Mouse (Mus musculus) kidney, adult 9 months (tissue): ENCODE results near the gene Nr1i3.

Source experiments
- DNase-seq: peaks from one replicate; pipeline ENCODE4 v3.0.0; 2022

Gene Nr1i3

DNA sequence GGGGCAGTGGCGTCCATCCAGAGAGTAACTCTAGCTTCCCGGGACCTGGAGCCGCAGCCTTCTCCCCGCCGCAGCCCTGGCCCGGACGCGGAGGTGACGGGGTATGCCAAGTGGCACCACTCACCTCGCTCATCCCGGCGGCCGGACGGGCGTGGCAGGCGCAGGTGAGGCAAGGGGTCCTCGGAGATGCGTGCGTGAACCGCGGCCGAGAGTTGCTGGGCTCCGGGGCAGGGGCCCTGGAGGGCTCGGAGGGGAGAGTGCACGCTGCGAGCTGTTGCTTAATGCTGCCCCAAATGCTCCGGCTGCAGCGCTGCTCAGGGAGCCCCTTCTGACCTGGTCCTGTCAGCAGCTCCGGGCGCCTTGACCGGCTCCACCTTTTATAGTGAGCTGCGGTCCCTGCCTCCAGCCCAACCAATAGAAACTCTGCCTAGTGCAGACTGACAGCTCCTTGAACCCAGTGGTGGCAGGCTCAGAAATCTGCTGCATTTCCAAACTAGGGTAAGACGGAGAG is 17.8 kb upstream of the Nr1i3 start, which contains the start of gene Pcp4l1:
Pcp4l1 (minus strand) TSS at position 382 of the 511 bp plus-strand sequence.
- peak; percentile 50 for DNase-seq

DNA sequence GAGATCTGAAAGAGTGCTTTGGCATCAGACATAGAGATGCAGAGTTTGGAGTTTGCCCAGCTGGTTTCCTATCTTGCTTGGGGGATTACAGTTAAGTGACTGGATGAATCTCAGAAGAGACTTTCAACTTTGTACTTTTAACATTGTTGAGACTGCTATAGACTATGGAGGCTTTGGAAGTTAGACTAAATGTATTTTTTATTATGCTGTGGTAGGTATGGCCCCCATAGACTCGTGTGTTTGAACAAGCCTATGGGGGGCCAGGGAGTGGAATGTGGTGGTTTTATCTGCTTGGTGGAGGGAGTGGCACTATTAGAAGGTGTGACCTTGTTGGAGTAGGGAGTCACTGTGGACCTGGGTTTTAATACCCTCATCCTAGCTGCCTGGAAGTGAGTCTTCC is 14.2 kb upstream of the Nr1i3 start:
- no peak for DNase-seq

DNA sequence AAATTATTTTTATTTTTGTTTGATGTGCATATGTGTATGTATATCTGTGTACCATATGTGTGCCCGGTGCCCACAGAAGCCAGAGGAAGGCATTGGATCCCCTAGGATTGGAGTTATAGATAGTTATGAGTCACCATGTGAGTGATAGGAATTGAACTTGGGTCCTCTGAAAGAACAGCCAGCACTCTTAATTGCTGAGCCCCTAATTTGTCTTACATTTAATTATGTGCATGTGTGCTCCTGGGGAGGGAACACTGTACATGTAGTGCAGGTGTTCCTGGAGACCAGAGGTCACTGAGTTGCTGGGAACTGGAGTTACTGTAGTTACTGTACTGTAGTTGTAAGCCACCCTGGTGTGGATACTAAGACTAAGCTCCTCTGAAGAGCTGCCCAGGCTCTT is 13.0 kb upstream of the Nr1i3 start:
- no peak for DNase-seq

DNA sequence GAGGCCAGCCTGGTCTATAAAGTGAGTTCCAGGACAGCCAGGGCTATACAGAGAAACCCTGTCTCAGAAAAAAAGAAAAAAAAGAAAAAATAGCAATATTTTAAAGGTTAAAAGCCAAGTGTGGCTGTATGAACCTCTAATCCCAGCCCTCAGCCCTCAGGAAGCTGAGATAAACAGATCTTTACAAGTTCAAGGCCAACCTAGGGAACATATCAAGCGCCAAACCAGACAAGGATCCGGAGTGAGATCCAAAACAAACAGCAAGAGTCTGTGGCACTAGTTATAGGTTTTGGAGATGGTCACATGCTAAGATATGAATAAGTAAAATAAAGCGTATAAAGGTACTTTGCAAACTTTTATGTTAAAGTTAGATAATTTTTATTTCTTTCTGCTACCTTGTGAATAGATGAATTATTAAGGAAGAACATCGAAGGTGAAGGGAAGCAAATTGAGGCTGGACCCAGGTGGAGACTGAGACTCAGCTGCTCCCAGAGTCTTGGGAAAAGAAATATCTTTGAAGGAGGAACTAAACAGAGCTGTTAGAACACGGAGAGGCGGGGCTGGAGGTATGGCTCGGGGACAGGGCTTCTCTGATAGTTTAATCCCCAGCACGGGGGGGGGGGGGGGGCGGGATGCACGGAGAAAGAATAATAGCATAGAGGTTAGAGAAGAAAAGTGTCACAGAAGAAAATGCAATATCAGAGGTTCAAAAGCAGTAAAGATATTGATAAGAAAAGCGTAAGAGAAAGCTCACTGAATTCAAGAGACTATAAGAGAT is 10.1 kb upstream of the Nr1i3 start:
- no peak for DNase-seq

DNA sequence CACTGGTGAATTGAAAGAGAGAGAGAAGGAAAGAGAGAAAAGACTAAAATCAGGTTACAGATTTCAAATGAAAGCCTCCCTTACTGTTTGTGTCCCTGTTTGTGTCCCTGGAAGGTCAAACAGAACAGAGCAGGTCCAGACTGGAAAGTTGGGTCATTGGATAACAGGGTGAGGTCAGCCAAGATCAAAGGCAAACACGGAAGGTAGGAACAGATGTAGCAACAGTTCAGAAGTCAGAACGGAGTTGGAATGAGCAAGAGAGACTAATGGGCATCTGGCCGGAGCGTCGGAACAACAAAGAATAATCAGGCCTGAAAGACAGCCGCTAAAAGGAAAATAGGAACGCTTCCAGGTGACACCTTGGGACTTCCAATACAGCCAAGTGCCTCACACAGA is 9.5 kb upstream of the Nr1i3 start:
- DNase-seq, result peak; percentile 53

DNA sequence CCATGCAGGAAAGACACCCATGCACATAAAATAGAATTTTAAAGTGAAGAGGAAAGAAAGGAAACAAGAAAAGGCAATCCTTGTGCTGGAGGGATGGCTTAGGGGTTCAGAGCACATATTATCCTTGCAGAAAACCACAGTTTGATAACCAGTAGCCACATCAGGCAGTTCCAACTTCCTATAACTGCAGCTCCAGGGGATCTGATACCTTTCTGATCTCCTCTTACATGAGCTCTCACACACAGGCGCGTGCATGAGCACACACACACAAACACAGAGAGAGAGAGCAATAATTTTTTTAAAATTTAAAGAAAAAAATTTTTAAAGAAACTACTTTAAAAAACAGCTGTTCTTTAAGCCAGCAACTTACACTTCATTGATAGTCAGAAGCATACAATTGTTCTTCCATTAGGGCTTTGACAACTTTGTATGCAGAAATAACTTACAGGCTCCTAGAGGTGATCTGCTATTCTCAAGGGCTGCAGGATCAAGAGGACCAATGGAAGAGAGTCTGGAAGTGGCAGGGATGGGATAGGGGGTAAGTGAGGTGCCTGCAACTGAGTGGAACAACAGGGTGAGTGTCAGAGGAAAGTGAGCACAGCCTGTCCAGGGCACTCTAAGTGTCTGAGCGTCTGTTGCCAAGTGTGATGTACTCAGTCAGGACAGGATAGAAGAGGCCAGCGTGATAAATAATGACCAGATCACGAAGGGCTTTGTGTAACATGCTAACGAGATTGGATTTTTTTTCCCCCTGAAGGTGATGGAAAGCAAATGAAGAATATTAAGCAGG is 7.9 kb upstream of the Nr1i3 start:
- no peak for DNase-seq

DNA sequence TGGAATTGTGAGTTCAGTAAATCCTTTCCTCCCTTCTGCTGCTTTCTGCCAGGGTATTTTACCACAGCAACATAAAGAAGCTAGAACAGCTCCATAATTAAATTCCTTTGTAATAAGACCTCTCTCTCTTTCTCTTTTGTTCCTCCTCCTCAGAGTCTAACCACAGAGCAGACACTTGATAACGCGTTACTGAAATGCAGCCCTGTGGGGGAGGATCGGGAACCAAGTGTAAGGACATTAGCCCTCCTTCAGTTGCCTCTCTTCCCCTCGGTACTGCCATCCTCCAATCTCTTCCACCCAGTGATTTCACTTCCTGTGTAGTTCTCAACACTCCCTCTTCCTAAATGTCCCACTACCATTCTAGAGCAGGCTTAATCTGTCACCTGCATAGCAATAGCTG is 4.4 kb upstream of the Nr1i3 start:
- no peak for DNase-seq

DNA sequence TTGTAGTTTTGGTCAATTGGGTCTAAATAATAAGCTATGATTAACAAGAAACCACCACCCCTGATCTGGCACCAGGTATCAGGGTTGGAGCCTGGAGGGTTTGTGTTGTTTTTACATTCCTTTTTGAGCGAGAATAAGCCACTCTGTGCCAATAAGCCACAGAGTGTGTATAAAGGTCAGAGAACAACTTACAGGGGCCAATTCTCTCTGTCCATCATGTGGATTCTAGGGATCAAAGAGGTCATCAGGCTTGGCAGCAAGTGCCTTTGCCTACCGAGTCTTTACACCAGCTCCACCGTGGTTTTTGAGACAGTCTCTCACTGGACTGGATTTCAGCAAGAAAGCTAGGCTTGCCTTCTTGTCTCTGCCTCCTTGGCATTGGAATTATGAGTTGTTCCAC is 916 bp upstream of the Nr1i3 start:
- DNase-seq, result no peak

DNA sequence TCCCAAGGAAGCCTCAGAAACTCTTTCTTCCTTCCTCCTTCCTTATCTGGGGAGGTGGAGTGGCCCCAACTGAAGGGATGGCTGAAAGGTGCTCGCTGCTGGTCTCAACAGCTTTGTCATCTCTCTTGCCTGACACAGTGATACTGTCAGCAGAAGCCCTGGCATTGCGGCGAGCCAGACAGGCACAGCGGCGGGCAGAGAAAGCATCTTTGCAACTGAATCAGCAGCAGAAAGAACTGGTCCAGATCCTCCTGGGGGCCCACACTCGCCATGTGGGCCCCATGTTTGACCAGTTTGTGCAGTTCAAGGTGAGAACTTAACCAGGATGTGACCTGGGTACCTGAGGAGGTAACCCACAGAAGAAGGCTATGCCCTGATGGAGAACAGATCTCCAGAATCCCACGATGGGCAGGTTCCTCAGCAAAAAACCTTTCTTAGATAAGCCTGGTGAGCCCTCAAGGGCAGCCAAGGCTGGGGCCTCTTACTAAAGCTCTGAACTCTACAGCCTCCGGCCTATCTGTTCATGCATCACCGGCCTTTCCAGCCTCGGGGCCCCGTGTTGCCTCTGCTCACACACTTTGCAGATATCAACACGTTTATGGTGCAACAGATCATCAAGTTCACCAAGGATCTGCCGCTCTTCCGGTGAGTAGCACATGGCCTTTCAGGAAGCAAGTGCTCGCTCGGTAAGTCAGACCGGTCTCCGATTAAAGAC is 2.6 kb downstream of the Nr1i3 start:
- DNase-seq, result no peak

DNA sequence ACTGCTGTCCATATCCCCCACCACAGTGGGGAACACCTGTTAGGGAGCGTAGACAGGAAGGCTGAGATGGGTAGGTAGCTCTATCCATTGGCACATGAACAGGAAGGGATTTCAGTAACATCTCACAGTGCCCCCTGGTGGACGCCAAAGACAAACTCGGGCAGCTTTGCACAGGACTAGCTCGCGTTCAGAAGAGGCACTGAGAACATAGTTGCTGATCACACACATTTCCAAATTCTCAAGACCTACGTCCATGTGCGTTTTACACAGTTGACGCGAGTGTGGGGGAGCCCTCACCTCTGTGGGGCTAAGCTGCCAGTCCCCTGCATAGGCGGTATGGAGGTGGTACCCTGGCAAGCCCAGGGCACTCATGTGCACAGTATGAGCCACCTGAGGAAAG is 7.1 kb downstream of the Nr1i3 start:
- peak; percentile 89 for DNase-seq

DNA sequence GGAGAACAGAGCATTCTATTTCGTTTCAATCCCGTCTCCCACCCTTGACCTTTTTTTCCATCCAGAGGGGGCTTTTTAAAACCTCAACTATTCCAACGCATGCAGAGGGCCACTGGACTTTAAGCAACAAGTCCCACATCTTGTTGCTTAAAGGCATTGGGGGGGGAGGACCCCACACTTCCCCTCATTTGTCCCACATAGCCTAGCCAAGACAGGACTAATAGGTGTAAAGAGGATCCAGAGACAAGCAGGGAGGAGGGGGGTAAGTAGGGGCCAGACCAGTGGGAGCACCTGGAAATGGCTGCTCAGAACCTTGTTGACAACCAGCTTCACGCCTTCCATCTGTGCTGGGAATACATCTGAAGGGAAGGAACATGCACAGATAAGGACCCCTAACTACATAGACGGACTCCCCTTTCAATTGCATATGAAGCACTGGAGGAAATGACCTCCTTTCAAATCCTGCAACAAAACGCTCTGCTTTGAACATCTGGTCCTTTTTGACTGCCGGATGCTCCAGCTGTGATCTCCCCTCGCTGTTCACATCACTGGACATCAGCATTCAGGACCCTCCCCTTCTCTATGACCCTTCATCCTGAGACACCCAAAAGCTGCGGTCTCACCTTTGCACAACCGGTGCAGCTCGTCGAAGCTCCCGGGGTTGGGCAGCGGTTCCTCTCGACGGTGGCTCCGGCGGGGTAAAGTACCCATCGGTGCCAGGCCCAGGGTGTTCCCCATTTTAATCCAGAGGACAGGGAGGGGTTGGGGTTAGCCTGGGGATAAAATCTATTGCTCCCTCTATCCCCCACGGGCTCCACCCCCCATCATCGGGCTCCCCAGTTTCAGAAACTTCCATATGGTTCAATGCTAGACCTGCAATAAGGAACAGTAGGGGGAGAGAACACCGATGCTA is 7.8 kb downstream of the Nr1i3 start:
- DNase-seq, result peak; percentile 38

DNA sequence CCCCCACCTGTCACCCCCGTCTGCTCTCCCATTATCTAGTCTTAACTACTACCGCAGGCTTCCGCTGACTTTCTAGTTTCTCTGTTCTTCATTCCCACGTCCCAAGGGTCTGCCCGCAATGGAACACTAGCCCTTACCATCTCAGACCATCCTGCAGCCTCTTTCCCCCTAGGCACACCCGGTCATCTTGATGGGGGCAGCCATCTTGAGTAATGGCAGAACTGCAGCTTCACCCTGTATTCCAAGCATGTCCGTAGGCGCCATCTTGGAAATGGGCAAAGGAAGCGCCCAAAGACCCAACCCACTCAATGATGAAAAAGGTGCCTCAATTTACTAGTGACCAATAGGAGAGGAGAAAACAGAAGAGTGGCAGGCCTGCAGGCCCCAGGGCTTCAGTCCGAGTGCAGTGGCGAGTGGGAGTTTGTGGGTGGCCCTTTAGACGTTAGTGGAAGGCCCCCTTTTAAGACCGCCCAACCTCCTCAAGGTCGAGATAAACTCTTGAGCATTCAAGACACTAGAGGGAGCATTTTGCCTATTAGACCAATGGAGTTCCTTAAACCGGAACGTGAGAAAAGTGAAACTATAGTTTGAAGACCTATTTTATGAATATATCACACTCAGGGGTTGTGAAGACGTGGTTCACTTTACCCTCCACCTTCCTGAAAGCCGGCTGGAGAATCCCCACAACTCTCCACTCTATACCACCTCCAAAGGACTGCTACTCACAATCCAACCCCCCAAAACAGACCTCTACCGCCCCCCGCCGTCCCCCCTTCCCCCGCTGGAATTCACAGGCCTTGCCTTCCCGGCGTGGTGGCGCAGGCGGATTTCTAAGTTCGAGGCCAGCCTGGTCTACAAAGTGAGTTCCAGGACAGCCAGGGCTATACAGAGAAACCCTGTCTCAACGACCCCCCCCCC is 8.7 kb downstream of the Nr1i3 start, which contains the start of gene Tomm40l:
Tomm40l (minus strand) TSS at position 277 of the 918 bp plus-strand sequence.
- peak; percentile 99 for DNase-seq

DNA sequence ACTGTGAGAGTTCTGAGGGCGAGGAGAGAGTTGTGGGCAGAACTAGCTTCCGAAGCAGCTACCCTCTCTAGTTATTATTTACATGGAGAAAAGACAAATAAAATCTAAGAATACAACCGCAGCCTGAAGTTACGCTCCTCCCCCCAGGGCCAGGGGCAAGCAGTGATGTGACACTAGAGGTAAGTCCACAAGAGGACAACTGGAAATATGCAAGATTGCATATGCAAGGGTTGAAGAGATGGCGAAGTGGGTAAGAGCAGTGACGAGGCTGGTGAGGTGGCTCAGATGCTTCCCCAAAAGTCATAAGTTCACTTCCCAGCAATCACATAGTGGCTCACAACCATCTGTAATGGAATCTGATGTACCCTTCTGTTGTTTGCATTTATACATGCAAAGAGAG is 9.4 kb downstream of the Nr1i3 start:
- DNase-seq, result peak; percentile 34

DNA sequence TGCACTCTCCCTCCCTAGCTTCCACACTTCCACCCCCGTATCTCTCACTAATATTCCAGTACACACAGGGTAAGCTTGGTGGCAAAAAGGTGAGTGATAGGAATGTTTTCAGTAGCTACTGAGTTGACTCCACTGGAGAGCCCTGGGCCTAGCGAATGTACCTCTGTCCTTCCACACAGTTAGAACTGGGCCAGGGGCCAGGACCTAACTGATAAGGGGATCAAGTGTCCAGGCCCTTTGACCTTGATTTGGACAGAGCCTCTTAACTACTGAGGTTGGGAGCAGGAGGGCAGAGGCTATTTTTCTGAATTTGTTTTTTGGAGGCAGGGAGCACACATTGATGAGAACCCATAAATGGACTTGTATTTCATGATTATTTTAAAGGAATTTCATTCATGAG is 10.0 kb downstream of the Nr1i3 start:
- DNase-seq, result peak; percentile 66

DNA sequence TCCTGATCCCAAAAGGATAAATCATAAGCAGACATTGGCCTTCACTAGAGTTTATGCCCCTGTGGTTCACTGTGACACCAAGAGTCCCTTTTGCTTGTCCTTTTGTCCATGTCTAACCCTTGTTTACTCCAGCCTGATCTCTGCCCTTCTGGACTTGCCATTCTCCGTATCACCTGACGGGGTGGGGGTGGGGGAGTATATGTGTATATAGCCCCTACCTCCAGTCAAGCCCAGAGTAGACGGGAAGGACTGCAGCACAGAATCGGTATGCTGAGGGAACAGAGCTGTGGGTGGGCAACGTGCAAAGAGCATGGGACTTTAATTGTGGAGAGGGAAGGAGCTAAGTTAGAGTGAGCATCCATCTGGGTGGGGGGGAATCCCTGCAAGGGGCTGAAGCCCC is 11.1 kb downstream of the Nr1i3 start, which contains the start of gene Apoa2:
Apoa2 (plus strand) TSS at position 198 of the 400 bp plus-strand sequence.
- DNase-seq, result peak; percentile 6

DNA sequence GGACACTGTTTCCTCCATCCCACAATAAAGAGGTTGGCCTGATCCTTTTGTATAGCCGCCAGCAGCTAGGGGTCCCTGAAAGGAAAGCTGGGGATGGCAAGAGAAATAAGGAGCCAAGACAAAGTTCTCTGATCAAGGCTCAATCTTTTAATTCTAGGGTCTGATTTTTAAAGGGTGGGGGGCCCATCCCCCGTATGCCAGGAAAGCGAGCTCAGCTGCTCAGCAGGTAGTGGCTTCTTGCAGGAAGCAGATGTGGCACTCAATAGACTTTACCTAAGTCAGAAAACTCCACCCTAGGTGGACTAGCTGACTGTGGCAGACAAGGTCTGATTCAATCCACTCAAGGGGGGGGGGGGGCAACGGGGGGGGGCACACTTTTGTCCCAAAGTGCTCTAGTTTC is 13.0 kb downstream of the Nr1i3 start:
- no peak for DNase-seq

DNA sequence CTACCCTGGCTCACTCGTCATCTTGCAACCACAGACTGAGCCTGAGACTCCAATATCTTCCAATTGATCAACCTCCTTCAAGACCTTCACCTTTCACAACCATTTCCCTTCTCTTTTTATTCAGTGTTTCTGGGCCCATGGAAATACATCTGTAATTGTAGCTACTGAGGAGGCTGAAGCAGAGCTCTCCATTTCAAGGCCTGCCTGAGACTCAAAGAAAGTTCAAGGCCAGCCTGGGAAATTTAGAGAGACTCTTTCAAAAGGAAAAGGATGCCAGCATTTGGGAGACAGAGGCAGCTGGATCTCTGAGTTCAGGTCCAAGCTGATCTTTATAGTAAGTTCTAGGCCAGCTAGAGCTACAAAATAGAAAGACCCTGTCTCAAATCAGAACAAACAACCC is 14.1 kb downstream of the Nr1i3 start:
- DNase-seq, result no peak

DNA sequence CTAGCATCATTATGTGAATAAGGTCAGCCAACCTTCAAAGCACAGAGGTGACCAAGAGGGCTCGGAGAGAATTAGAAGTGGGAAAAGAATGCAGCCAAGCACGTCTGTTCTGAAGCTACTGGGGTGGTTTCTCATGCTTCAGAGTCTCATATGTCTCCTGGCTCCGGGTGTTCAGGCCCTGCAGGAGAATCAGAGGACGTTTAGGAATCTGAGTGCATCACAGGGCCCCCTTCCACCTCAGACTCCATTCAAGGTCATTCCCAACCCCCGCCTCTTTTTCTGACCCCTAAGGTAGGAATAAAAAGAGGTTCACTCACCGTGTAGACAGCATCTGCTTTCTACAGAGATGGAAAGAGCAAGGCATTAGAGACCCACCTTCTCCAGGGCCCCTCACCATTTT is 16.0 kb downstream of the Nr1i3 start:
- no peak for DNase-seq

DNA sequence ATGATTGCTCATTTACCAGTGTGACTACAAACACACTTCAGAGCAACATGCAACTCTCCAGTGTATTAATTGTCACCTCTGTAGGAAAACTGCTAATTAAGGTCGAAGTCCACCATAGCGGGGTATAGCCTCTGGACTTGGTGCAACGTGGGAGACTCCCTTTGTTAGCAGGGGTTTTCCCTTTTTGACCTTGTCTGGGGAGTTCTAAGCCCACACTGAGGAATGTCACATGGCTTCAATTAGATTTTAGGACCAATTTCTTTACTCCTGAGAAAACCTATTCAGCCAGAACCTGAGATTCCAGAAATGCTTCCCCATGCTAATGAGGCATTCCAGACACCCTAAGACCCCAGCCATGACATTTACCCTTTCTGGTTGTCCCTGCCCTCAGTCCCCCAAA is 16.4 kb downstream of the Nr1i3 start:
- no peak for DNase-seq

DNA sequence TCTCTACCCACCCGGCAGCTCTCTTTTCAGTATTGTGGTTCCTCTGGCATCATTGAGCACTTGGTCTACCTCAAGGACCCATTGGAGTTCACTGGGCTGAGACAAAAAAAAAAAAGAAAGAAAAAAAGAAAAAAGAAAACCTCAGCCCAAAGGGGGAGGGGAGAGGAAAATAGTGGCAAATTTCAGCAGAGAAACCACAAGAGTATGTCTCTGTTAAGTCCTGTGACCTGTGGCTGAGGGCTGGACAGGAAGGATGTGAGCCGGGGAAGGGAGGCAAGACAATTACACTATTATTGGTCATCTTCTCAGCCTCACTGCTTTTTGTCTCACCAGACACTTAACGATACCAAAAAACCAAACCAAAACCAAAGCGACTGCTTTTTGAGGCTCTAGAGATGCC is 18.1 kb downstream of the Nr1i3 start:
- no peak for DNase-seq

DNA sequence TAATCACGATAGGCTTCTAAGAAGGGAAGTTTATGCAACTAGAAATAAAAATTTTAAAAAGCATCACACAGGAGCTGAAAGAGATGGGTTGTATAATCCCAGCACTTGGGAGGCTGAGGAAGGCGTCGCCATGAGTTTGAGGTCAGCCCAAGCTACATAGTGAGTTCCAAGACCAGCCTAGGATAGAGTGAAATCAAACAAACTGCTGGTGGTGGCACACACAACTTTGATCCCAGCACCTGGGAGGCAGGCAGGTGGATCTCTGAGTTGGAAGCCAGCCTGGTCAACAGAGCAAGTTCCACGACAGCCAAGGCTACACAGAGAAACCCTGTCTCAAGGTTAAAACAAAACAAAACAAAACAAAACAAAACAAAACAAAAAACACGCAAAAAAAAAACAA is 18.6 kb downstream of the Nr1i3 start:
- no peak for DNase-seq
